Mouse (Mus musculus): ENCODE results near the gene Ralgapa2. TPM values are rescaled to one million over a fixed set of nuclear protein-coding genes. Genes with fewer than 3 reads are reported as not detected.
"Not testable (repeated sequence)": the region's sequence is repeated elsewhere in the genome, so short reads cannot be mapped to it uniquely, and the experiment has no call there.

Gene Ralgapa2
- polyA plus RNA-seq, 1 experiment from 2014 or later, result 11.5 TPM

DNA sequence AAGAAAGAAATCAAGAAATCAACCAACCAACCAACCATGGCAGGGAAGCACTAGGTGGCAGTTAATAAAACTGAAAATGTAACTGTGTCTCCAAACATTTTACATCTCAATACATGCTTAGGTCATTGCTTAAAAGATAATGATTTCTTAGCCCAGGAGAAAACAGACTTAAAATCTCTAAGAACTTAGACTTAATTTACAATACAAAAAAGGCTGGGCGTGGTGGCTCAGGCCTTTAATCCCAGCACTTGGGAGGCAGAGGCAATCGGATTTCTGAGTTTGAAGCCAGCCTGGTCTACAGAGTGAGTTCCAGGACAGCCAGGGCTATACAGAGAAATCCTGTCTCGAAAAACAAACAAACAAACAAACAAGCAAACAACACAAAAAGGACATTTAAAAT is 45.3 kb downstream of the Ralgapa2 start:
- not testable (repeated sequence) for H3K9me3 ChIP-seq; H3K4me1 ChIP-seq; H3K36me3 ChIP-seq; H3K4me3 ChIP-seq; H3K27ac ChIP-seq; H3K27me3 ChIP-seq (ENCODE audit: insufficient read depth, poor library complexity, severe bottlenecking); DNase-seq (ENCODE audit: low spot score)
- WGBS, result 84% methylated on average over 3 of the region's 3 CpGs

DNA sequence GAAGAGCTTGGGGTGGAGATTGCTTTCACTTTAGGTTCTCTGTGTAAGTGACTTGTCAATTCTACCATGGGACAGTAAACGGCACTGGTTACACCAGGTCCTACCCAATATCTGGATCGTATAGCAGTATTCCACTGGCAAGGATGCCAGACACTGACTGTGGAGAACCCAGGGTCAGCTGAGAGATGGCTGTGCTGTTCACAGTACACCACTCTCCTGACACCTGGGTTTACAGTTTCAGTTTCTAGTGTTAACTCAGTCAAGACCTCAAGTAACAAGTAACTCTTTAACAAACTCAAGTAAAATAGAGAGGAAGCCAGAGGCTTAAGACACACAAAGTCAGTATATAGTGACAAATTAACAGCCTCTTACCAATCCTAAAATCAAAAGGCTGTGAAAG is 54.6 kb downstream of the Ralgapa2 start:
- Histone ChIP-seq H3K27ac (no peak overlapping the region), H3K9me3 (no peaks in the 10 kb centered on the region), H3K27me3 (ENCODE audit: insufficient read depth, poor library complexity, severe bottlenecking) (no peaks in the 10 kb centered on the region), H3K36me3 (no peaks in the 10 kb centered on the region), H3K4me3 (no peak overlapping the region), H3K4me1 (peaks cover 4% of the 10 kb centered on the region; the same call in 1 of the 2 replicates)
- DNase-seq (ENCODE audit: low spot score), result no peak
- 64% methylated on average over 2 of the region's 2 CpGs for WGBS

DNA sequence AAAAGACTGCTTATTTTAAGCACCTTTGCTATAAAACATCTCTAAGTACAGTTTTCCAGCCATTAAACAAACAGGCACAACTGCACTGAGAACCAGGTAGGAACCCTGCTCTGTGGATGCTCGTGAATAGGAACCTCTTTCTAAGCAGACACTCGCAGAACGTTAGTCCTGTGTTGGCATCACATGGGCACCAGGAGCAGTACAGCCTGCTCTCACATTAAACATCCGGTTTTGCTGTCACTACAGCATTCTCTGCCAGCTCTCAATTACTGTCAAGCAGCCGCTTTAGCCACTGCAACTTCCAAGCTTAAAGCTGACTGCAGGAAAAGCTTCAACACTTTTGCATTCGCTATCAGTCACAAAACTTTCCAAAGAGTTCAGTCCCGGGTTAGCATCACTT is 55.5 kb downstream of the Ralgapa2 start:
- DNase-seq (ENCODE audit: low spot score), result no peak
- H3K27me3 ChIP-seq (ENCODE audit: insufficient read depth, poor library complexity, severe bottlenecking), result no peaks in the 10 kb centered on the region
- H3K9me3 ChIP-seq, result no peaks in the 10 kb centered on the region
- H3K27ac ChIP-seq, result no peak overlapping the region
- H3K36me3 ChIP-seq, result no peaks in the 10 kb centered on the region
- H3K4me3 ChIP-seq, result no peak overlapping the region
- WGBS, result 82% methylated on average over 7 of the region's 7 CpGs
- peaks cover 4% of the 10 kb centered on the region; the same call in 1 of the 2 replicates for H3K4me1 ChIP-seq

- H3K36me3 ChIP-seq, result no peaks in the 10 kb centered on the region
- no peaks in the 10 kb centered on the region for H3K27me3 ChIP-seq (ENCODE audit: insufficient read depth, poor library complexity, severe bottlenecking)
- 81% methylated on average over 4 of the region's 4 CpGs for WGBS
- no peaks in the 10 kb centered on the region for H3K9me3 ChIP-seq
- peaks cover 4% of the 10 kb centered on the region; the same call in 1 of the 2 replicates for H3K4me1 ChIP-seq
- H3K4me3 ChIP-seq, result no peak overlapping the region
- H3K27ac ChIP-seq, result no peak overlapping the region
- DNase-seq (ENCODE audit: low spot score), result no peak
These were observed 56.1 kb downstream of the Ralgapa2 start for GRCm38 (mm10) chr2:146456062-146456461.

- Histone ChIP-seq H3K9me3 (no peaks in the 10 kb centered on the region), H3K4me1 (no peaks in the 10 kb centered on the region), H3K27ac (no peak overlapping the region), H3K4me3 (no peak overlapping the region), H3K27me3 (ENCODE audit: insufficient read depth, poor library complexity, severe bottlenecking) (no peaks in the 10 kb centered on the region), H3K36me3 (peaks cover 7% of the 10 kb centered on the region; the same call in 1 of the 2 replicates)
- no peak for DNase-seq (ENCODE audit: low spot score)
- 82% methylated on average over 3 of the region's 3 CpGs for WGBS
These were observed 68.1 kb downstream of the Ralgapa2 start for GRCm38 (mm10) chr2:146444009-146444408.

- Histone ChIP-seq H3K4me3 (no peak overlapping the region), H3K27ac (no peak overlapping the region), H3K36me3 (peaks cover 7% of the 10 kb centered on the region; the same call in 1 of the 2 replicates), H3K9me3 (no peaks in the 10 kb centered on the region), H3K27me3 (ENCODE audit: insufficient read depth, poor library complexity, severe bottlenecking) (no peaks in the 10 kb centered on the region), H3K4me1 (no peaks in the 10 kb centered on the region)
- 91% methylated on average over 9 of the region's 9 CpGs for WGBS
- no peak for DNase-seq (ENCODE audit: low spot score)
These were observed 68.8 kb downstream of the Ralgapa2 start for GRCm38 (mm10) chr2:146443291-146443875.

DNA sequence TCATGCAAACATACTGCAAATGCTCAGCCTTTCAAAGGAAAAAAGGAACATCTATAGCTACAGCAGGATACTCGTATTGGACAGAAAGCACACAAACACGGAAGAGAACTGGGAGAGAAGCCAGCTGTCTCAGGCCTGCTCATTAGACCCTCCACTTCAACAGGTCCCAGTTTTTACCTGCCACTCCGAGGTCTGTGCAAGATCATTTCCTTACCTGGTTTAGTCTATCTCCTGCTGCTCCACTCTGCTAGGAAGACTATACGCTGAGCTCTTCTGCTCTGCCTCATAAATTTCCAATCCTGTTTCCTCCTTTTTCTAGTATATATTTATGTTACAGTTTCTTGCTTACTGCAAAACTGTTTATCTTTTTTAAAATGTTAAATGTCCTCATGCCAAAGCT is 70.4 kb downstream of the Ralgapa2 start:
- no peak for DNase-seq (ENCODE audit: low spot score)
- Histone ChIP-seq H3K27ac (no peak overlapping the region), H3K4me3 (no peak overlapping the region), H3K9me3 (no peaks in the 10 kb centered on the region), H3K27me3 (ENCODE audit: insufficient read depth, poor library complexity, severe bottlenecking) (no peaks in the 10 kb centered on the region), H3K4me1 (no peaks in the 10 kb centered on the region), H3K36me3 (peaks cover 7% of the 10 kb centered on the region; the same call in 1 of the 2 replicates)
- 84% methylated on average over 4 of the region's 4 CpGs for WGBS

- Histone ChIP-seq H3K9me3 (no peaks in the 10 kb centered on the region), H3K4me3 (no peak overlapping the region), H3K4me1 (no peaks in the 10 kb centered on the region), H3K27ac (no peak overlapping the region), H3K36me3 (peaks cover 18% of the 10 kb centered on the region; the same call in 1 of the 2 replicates), H3K27me3 (ENCODE audit: insufficient read depth, poor library complexity, severe bottlenecking) (no peaks in the 10 kb centered on the region)
- no peak for DNase-seq (ENCODE audit: low spot score)
- WGBS, result 92% methylated on average over 3 of the region's 3 CpGs
These were observed 83.4 kb downstream of the Ralgapa2 start for GRCm38 (mm10) chr2:146428751-146429150.

GRCm38 (mm10) chr2:146427380-146427779 is 84.8 kb downstream of the Ralgapa2 start:
- Histone ChIP-seq H3K27ac (no peak overlapping the region), H3K27me3 (ENCODE audit: insufficient read depth, poor library complexity, severe bottlenecking) (no peaks in the 10 kb centered on the region), H3K4me3 (no peak overlapping the region), H3K4me1 (no peaks in the 10 kb centered on the region), H3K9me3 (no peaks in the 10 kb centered on the region), H3K36me3 (peaks cover 16% of the 10 kb centered on the region; the same call in 1 of the 2 replicates)
- 90% methylated on average over 3 of the region's 3 CpGs for WGBS
- no peak for DNase-seq (ENCODE audit: low spot score)

GRCm38 (mm10) chr2:146426321-146426720 is 85.8 kb downstream of the Ralgapa2 start:
- H3K27ac ChIP-seq, result no peak overlapping the region
- no peak overlapping the region for H3K4me3 ChIP-seq
- H3K27me3 ChIP-seq (ENCODE audit: insufficient read depth, poor library complexity, severe bottlenecking), result no peaks in the 10 kb centered on the region
- H3K9me3 ChIP-seq, result no peaks in the 10 kb centered on the region
- no peak for DNase-seq (ENCODE audit: low spot score)
- peaks cover 10% of the 10 kb centered on the region; the same call in 1 of the 2 replicates for H3K36me3 ChIP-seq
- 87% methylated on average over 7 of the region's 7 CpGs for WGBS
- H3K4me1 ChIP-seq, result no peaks in the 10 kb centered on the region

DNA sequence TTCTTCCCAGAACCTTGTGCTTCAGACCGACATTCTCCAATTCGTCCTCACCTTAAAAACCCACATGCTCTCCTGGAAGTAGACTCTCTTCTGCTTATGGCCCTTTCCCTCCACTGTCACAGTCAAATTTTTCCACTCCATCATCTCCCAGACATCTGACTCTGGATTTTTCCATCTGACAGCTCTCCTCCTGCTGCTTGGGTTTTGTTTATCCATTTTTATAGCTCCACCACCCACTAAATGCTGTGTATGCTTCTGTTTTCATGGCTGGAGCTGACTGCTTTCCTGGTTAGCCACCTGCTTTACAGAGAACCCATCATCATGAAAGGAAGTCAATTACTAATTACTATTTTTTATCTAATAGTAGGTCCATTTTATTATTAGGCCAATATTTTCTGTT is 86.9 kb downstream of the Ralgapa2 start:
- no peaks in the 10 kb centered on the region for H3K9me3 ChIP-seq
- no peaks in the 10 kb centered on the region for H3K4me1 ChIP-seq
- no peak for DNase-seq (ENCODE audit: low spot score)
- H3K4me3 ChIP-seq, result no peak overlapping the region
- H3K27me3 ChIP-seq (ENCODE audit: insufficient read depth, poor library complexity, severe bottlenecking), result no peaks in the 10 kb centered on the region
- no peak overlapping the region for H3K27ac ChIP-seq
- WGBS, result 88% methylated on average over 2 of the region's 2 CpGs
- peaks cover 10% of the 10 kb centered on the region; the same call in 1 of the 2 replicates for H3K36me3 ChIP-seq

GRCm38 (mm10) chr2:146423710-146424301 is 88.3 kb downstream of the Ralgapa2 start:
- H3K27me3 ChIP-seq (ENCODE audit: insufficient read depth, poor library complexity, severe bottlenecking), result no peaks in the 10 kb centered on the region
- no peak for DNase-seq (ENCODE audit: low spot score)
- no peaks in the 10 kb centered on the region for H3K4me1 ChIP-seq
- WGBS, result 74% methylated on average over 4 of the region's 4 CpGs
- no peak overlapping the region for H3K27ac ChIP-seq
- H3K4me3 ChIP-seq, result no peak overlapping the region
- peaks cover 2% of the 10 kb centered on the region; the same call in 1 of the 2 replicates for H3K36me3 ChIP-seq
- no peaks in the 10 kb centered on the region for H3K9me3 ChIP-seq

- DNase-seq (ENCODE audit: low spot score), result no peak
- Histone ChIP-seq H3K4me3 (no peak overlapping the region), H3K36me3 (peaks cover 2% of the 10 kb centered on the region; the same call in 1 of the 2 replicates), H3K4me1 (no peaks in the 10 kb centered on the region), H3K27me3 (ENCODE audit: insufficient read depth, poor library complexity, severe bottlenecking) (no peaks in the 10 kb centered on the region), H3K9me3 (no peaks in the 10 kb centered on the region), H3K27ac (no peak overlapping the region)
- WGBS, result 91% methylated on average over 5 of the region's 5 CpGs
These were observed 89.0 kb downstream of the Ralgapa2 start for GRCm38 (mm10) chr2:146423032-146423691.

All from heart, embryonic 10.5 days (tissue).